Mouse (Mus musculus): ENCODE data around the gene Slc25a44. TPM values are rescaled to one million over a fixed set of nuclear protein-coding genes. Genes with fewer than 3 reads are reported as not detected.

Slc25a44 gene
- polyA plus RNA-seq, 1 experiment from 2014 or later = 17.5 TPM

GRCm38 (mm10) chr3:88425708-88426420, 925 bp upstream of the Slc25a44 start:
- no peaks in the 10 kb centered on the region for H3K9me3 ChIP-seq
- H3K27me3 ChIP-seq (replicated peaks; ENCODE audit: low read depth, poor library complexity, severe bottlenecking) = no peaks in the 10 kb centered on the region
- peaks cover 9% of the 10 kb centered on the region for H3K36me3 ChIP-seq (replicated peaks)
- no peak for DNase-seq (ENCODE audit: low spot score)
- peak overlapping the region; percentile 81; the same call in 1 of the 2 replicates for H3K4me3 ChIP-seq
- 84% methylated on average over 10 of the region's 10 CpGs for WGBS
- H3K27ac ChIP-seq (replicated peaks) = no peak overlapping the region; the same call in 1 of the 2 replicates
- peaks cover 27% of the 10 kb centered on the region for H3K4me1 ChIP-seq

DNA sequence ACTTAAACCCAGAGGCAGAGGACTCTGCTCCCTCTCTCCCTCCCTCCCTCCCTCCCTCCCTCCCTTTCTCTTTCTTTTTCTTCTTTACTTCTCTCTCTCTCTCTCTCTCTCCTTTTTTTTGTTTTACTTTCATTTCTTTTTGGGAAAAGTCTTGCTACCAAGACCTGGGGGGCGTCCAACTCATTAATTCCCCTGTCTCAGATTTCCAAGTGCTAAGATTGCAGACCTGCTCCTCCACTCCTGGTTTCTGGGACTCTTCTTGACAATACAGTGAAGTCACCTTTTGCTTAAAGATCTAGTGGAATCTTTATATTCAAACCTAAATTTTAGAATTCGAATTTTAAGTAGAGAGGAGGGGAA, 371 bp upstream of the Slc25a44 start:
- Histone ChIP-seq H3K27ac (replicated peaks) (peak overlapping the region; percentile 81), H3K4me3 (peak overlapping the region; percentile 81), H3K4me1 (peaks cover 27% of the 10 kb centered on the region), H3K36me3 (replicated peaks) (peaks cover 15% of the 10 kb centered on the region), H3K9me3 (no peaks in the 10 kb centered on the region), H3K27me3 (replicated peaks; ENCODE audit: low read depth, poor library complexity, severe bottlenecking) (no peaks in the 10 kb centered on the region)
- WGBS = 7% methylated on average over 2 of the region's 2 CpGs
- DNase-seq (ENCODE audit: low spot score) = no peak

- Histone ChIP-seq H3K27ac (replicated peaks) (no peak overlapping the region), H3K36me3 (replicated peaks) (peaks cover 46% of the 10 kb centered on the region), H3K4me1 (peaks cover 31% of the 10 kb centered on the region), H3K27me3 (replicated peaks; ENCODE audit: low read depth, poor library complexity, severe bottlenecking) (no peaks in the 10 kb centered on the region), H3K4me3 (0 out of 2 replicates have a peak overlapping the region, but pooled peaks have one; percentile 21), H3K9me3 (no peaks in the 10 kb centered on the region)
- no peak for DNase-seq (ENCODE audit: low spot score)
- 42% methylated on average over 9 of the region's 9 CpGs for WGBS
These were observed 2.8 kb downstream of the Slc25a44 start for GRCm38 (mm10) chr3:88422020-88422720.

DNA sequence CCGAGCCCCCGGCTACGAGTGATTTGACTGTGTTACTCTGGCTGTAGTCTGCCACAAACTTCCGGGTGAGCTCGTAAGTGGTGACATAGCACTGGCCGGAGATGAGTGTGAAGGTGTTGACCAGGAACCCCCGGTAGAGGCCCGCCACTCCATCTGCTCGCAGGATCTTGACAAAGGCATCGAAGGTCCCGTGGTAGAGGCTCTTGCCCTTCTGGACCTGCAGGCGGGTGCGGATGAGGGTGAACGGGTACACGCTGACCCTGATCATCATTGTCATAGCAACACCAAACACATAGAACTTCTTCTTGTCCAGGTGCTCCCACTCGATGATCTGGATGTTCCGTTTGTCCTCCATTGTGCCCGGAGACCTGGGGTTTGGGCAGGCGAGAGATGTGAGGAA, 4.2 kb downstream of the Slc25a44 start:
- H3K4me3 ChIP-seq = no peak overlapping the region
- H3K4me1 ChIP-seq = peaks cover 31% of the 10 kb centered on the region
- no peaks in the 10 kb centered on the region for H3K9me3 ChIP-seq
- peaks cover 60% of the 10 kb centered on the region for H3K36me3 ChIP-seq (replicated peaks)
- 96% methylated on average over 19 of the region's 19 CpGs for WGBS
- no peak for DNase-seq (ENCODE audit: low spot score)
- no peaks in the 10 kb centered on the region for H3K27me3 ChIP-seq (replicated peaks; ENCODE audit: low read depth, poor library complexity, severe bottlenecking)
- H3K27ac ChIP-seq (replicated peaks) = no peak overlapping the region

GRCm38 (mm10) chr3:88418016-88418415, 6.9 kb downstream of the Slc25a44 start:
- no peak overlapping the region for H3K4me3 ChIP-seq
- 81% methylated on average over 6 of the region's 6 CpGs for WGBS
- H3K27ac ChIP-seq (replicated peaks) = no peak overlapping the region
- no peaks in the 10 kb centered on the region for H3K9me3 ChIP-seq
- peaks cover 86% of the 10 kb centered on the region for H3K36me3 ChIP-seq (replicated peaks)
- H3K4me1 ChIP-seq = peaks cover 15% of the 10 kb centered on the region
- DNase-seq (ENCODE audit: low spot score) = no peak
- H3K27me3 ChIP-seq (replicated peaks; ENCODE audit: low read depth, poor library complexity, severe bottlenecking) = no peaks in the 10 kb centered on the region

GRCm38 (mm10) chr3:88415668-88416067, 9.3 kb downstream of the Slc25a44 start:
- Histone ChIP-seq H3K9me3 (no peaks in the 10 kb centered on the region), H3K27ac (replicated peaks) (no peak overlapping the region), H3K4me1 (peaks cover 7% of the 10 kb centered on the region), H3K4me3 (no peak overlapping the region), H3K27me3 (replicated peaks; ENCODE audit: low read depth, poor library complexity, severe bottlenecking) (no peaks in the 10 kb centered on the region), H3K36me3 (replicated peaks) (peaks cover 94% of the 10 kb centered on the region)
- WGBS = 88% methylated on average over 4 of the region's 4 CpGs
- no peak for DNase-seq (ENCODE audit: low spot score)

- Histone ChIP-seq H3K4me3 (no peak overlapping the region), H3K4me1 (peaks cover 26% of the 10 kb centered on the region), H3K27ac (replicated peaks) (no peak overlapping the region), H3K9me3 (no peaks in the 10 kb centered on the region), H3K36me3 (replicated peaks) (peaks cover 63% of the 10 kb centered on the region), H3K27me3 (replicated peaks; ENCODE audit: low read depth, poor library complexity, severe bottlenecking) (no peaks in the 10 kb centered on the region)
- no peak for DNase-seq (ENCODE audit: low spot score)
- 89% methylated on average over 11 of the region's 11 CpGs for WGBS
These were observed 12.3 kb downstream of the Slc25a44 start for GRCm38 (mm10) chr3:88412636-88413035.

DNA sequence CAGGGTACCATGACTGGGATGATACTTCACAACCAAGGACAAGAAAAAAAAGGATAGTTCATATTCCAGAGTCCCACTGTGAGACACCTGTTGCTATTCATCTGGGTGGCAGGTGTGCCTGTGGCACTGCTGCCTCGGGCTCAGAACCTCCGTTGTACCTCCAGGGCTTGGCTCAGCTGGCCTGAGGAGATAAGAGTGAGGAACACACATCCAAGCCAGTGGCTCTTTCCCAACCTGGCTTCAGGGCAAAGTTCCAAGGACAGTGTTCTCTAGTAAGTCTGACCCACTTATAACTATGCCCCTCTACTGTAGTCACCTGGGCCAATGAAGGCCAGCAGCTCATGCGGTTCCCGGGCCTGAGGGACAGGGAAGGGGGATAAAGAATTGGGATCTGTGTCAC, 13.3 kb downstream of the Slc25a44 start:
- DNase-seq (ENCODE audit: low spot score) = no peak

DNA sequence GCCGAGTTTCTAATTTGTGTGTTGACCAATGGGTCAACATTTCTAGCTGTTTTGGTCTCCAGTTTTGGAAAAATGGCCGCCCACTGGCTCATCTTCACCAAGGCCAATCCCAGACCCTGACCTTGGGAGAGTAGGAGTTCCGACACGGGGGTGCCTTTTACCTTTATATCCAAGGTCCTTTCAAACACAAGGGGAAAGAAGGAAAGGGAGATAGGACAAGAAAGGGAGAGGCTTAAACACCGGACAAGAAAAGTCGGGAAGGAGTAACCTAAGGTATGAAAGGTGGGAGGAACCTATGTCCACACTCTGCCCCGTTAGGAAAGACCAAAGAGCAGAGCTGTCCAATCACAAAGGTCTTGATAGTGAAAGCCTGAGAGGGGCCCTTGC, 14.3 kb downstream of the Slc25a44 start:
- H3K4me3 ChIP-seq = peak overlapping the region; percentile 79
- no peak for DNase-seq (ENCODE audit: low spot score)
- WGBS = 31% methylated on average over 7 of the region's 7 CpGs
- H3K9me3 ChIP-seq = no peaks in the 10 kb centered on the region
- H3K27ac ChIP-seq (replicated peaks) = peak overlapping the region; percentile 93
- H3K36me3 ChIP-seq (replicated peaks) = peaks cover 48% of the 10 kb centered on the region
- no peaks in the 10 kb centered on the region for H3K27me3 ChIP-seq (replicated peaks; ENCODE audit: low read depth, poor library complexity, severe bottlenecking)
- peaks cover 40% of the 10 kb centered on the region for H3K4me1 ChIP-seq

More for the DNA sequence above, 13.3 kb downstream of the Slc25a44 start:
- H3K4me3 ChIP-seq = no peak overlapping the region
- no peaks in the 10 kb centered on the region for H3K9me3 ChIP-seq
- peaks cover 54% of the 10 kb centered on the region for H3K36me3 ChIP-seq (replicated peaks)
- 92% methylated on average over 4 of the region's 4 CpGs for WGBS
- no peaks in the 10 kb centered on the region for H3K27me3 ChIP-seq (replicated peaks; ENCODE audit: low read depth, poor library complexity, severe bottlenecking)
- no peak overlapping the region for H3K27ac ChIP-seq (replicated peaks)
- peaks cover 35% of the 10 kb centered on the region for H3K4me1 ChIP-seq

DNA sequence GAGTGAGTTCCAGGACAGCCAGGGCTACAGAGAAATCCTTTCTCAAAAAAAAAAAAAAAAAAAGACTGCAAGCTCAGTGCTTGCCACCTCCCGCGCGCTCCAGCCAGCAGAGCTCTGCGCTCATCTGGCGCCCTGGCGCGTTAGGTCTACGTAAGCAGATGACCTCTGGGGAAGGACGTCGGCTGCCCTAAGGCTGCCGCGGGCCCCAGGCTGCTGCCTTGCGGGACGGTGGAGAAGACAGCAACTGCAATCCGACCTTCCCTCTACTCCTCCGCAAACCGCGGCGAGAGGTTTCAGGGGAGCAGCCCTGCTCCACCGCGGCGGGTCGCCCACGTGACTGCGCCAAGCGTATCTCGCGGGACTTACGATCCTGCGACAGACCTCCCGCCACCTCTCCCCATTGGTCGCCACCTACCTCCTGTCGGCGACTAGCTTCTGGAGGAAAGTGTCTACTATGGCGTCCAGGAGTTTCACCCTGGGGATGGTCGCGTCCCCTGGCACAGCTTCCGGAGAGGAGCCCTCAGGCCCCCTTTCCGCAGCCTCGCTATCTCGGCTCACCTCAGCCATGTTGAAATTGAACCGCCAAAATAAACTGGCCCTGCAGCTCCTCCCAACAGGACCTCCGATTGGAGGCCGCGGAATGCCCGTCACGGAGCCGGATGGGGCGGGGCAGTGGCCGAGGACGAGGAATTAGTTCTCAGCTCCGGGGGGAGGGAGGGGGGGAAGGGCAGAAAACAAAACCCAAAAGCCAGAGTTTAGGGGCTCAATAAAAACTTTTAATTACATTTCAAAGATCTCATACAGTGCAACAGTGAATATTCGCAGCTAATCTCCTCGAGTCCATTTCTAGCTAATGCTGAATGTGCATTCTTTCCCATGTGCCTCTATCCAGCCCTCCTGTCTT, 14.9 kb downstream of the Slc25a44 start, which contains the start of gene Pmf1:
Gene Pmf1 (minus strand): TSS at position 591 of the 904 bp plus-strand sequence.
- peak; percentile 95 for DNase-seq (ENCODE audit: low spot score)
- Histone ChIP-seq H3K9me3 (no peaks in the 10 kb centered on the region), H3K27me3 (replicated peaks; ENCODE audit: low read depth, poor library complexity, severe bottlenecking) (no peaks in the 10 kb centered on the region), H3K36me3 (replicated peaks) (peaks cover 45% of the 10 kb centered on the region), H3K4me1 (peaks cover 40% of the 10 kb centered on the region), H3K4me3 (peak within 1 kb of the TSS; percentile 79), H3K27ac (replicated peaks) (peak within 1 kb of the TSS; percentile 93)
- under 1% methylated on average over 54 of the region's 54 CpGs for WGBS

- H3K9me3 ChIP-seq = no peaks in the 10 kb centered on the region
- H3K4me1 ChIP-seq = peaks cover 40% of the 10 kb centered on the region
- peaks cover 46% of the 10 kb centered on the region for H3K36me3 ChIP-seq (replicated peaks)
- H3K4me3 ChIP-seq = peak overlapping the region; percentile 79
- 71% methylated on average over 5 of the region's 5 CpGs for WGBS
- no peak for DNase-seq (ENCODE audit: low spot score)
- peak overlapping the region; percentile 93 for H3K27ac ChIP-seq (replicated peaks)
- no peaks in the 10 kb centered on the region for H3K27me3 ChIP-seq (replicated peaks; ENCODE audit: low read depth, poor library complexity, severe bottlenecking)
These were observed 16.0 kb downstream of the Slc25a44 start for GRCm38 (mm10) chr3:88408953-88409352.

DNA sequence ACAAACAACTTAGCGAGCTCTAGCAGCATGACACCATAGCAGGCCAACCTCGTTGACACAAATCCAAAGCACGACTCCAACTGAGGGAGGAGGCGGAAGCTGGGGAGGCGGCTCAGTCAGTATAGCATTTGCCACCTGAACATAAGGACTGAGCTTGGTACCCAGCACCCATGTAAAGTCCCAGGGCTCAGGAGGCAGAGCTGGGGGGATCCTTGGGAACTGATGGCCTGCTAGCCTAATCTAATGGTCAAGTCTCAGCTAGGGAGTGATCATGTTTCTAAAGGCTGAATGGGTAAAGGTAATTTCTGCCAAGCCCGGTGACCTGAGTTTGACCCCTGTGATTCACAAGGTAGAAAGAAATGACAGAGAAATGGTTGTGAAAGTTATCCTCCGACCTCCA, 17.4 kb downstream of the Slc25a44 start:
- peaks cover 40% of the 10 kb centered on the region for H3K4me1 ChIP-seq
- DNase-seq (ENCODE audit: low spot score) = no peak
- H3K4me3 ChIP-seq = 0 out of 2 replicates have a peak overlapping the region, but pooled peaks have one; percentile 79
- no peak overlapping the region for H3K27ac ChIP-seq (replicated peaks)
- H3K27me3 ChIP-seq (replicated peaks; ENCODE audit: low read depth, poor library complexity, severe bottlenecking) = no peaks in the 10 kb centered on the region
- no peaks in the 10 kb centered on the region for H3K9me3 ChIP-seq
- peaks cover 47% of the 10 kb centered on the region for H3K36me3 ChIP-seq (replicated peaks)
- 61% methylated on average over 7 of the region's 7 CpGs for WGBS

All from embryonic facial prominence, embryonic 10.5 days (tissue).